Mouse (Mus musculus) adrenal gland, postnatal 25 days (tissue): ENCODE measurements around the gene Mtpn. TPM values are rescaled to one million over a fixed set of nuclear protein-coding genes. Genes with fewer than 3 reads are reported as not detected.

Experiments used
- microRNA-seq, 2 experiments: library from miRNA; unstranded; fragments of <30 nt; microRNA quantifications; one replicate each; pipeline ENCODE4 v1.2.0; 2021
- total RNA-seq: library from RNA; stranded (reverse); gene quantifications from 2 replicates; pipeline ENCODE4 v1.2.3, GENCODE M21; 2021

Gene Mtpn
- total RNA-seq, 1 experiment from 2014 or later, result 121 TPM

Small RNA genes within 50 kb of the gene (microRNA-seq; reads per million reads assigned to microRNA genes)
- gene Gm23053, result 0 reads per million in 2 experiments

Other genes starting within 250 kb of the Mtpn start
- 0.33 and 0.52 TPM in 2 replicates for gene Slc13a4, start 231.8 kb downstream of the Mtpn start, total RNA-seq
- gene Fam180a, start 213.7 kb downstream of the Mtpn start, total RNA-seq, result 1.0 and 1.1 TPM in 2 replicates